Mouse (Mus musculus): ENCODE measurements around the gene Lrp8. TPM values are rescaled to one million over a fixed set of nuclear protein-coding genes. Genes with fewer than 3 reads are reported as not detected.

Gene Lrp8
- polyA plus RNA-seq, 1 experiment from 2014 or later = 69.5 TPM

- ATAC-seq (ENCODE audit: low FRiP score) (no peak), DNase-seq (ENCODE audit: low spot score) (no peak)
- Histone ChIP-seq H3K4me1 (replicated peaks; ENCODE audit: control insufficient read depth, insufficient read depth, low read length) (no peaks in the 10 kb centered on the region; the same call in 1 of the 2 replicates), H3K9ac (no peak overlapping the region), H3K36me3 (replicated peaks; ENCODE audit: control insufficient read depth, insufficient read depth) (peaks cover 80% of the 10 kb centered on the region), H3K4me2 (replicated peaks) (no peak overlapping the region), H3K4me3 (replicated peaks; ENCODE audit: low read length) (no peak overlapping the region), H3K27me3 (ENCODE audit: control insufficient read depth, insufficient read depth, low read length) (no peaks in the 10 kb centered on the region), H3K9me3 (ENCODE audit: control insufficient read depth, low read length) (no peaks in the 10 kb centered on the region), H3K27ac (no peak overlapping the region)
- WGBS = 86% methylated on average over 9 of the region's 9 CpGs
Observed at GRCm38 (mm10) chr4:107849621-107850020, 47.6 kb downstream of the Lrp8 start.

- H3K27ac ChIP-seq = no peak overlapping the region
- no peaks in the 10 kb centered on the region; the same call in 1 of the 2 replicates for H3K4me1 ChIP-seq (replicated peaks; ENCODE audit: control insufficient read depth, insufficient read depth, low read length)
- H3K27me3 ChIP-seq (ENCODE audit: control insufficient read depth, insufficient read depth, low read length) = no peaks in the 10 kb centered on the region
- peaks cover 84% of the 10 kb centered on the region for H3K36me3 ChIP-seq (replicated peaks; ENCODE audit: control insufficient read depth, insufficient read depth)
- 92% methylated on average over 8 of the region's 8 CpGs for WGBS
- DNase-seq (ENCODE audit: low spot score) (no peak), ATAC-seq (ENCODE audit: low FRiP score) (no peak)
- H3K9ac ChIP-seq = no peak overlapping the region
- H3K4me2 ChIP-seq (replicated peaks) = no peak overlapping the region
- H3K4me3 ChIP-seq (replicated peaks; ENCODE audit: low read length) = no peak overlapping the region
- H3K9me3 ChIP-seq (ENCODE audit: control insufficient read depth, low read length) = no peaks in the 10 kb centered on the region
Observed at GRCm38 (mm10) chr4:107850091-107850490, 48.0 kb downstream of the Lrp8 start.

- DNase-seq (ENCODE audit: low spot score) = no peak
- no peak for ATAC-seq (ENCODE audit: low FRiP score)
- Histone ChIP-seq H3K27ac (no peak overlapping the region), H3K36me3 (replicated peaks; ENCODE audit: control insufficient read depth, insufficient read depth) (peaks cover 98% of the 10 kb centered on the region), H3K4me3 (replicated peaks; ENCODE audit: low read length) (no peak overlapping the region), H3K9me3 (ENCODE audit: control insufficient read depth, low read length) (no peaks in the 10 kb centered on the region), H3K4me2 (replicated peaks) (no peak overlapping the region), H3K4me1 (replicated peaks; ENCODE audit: control insufficient read depth, insufficient read depth, low read length) (no peaks in the 10 kb centered on the region), H3K9ac (no peak overlapping the region), H3K27me3 (ENCODE audit: control insufficient read depth, insufficient read depth, low read length) (no peaks in the 10 kb centered on the region)
- WGBS = 91% methylated on average over 8 of the region's 8 CpGs
Observed at GRCm38 (mm10) chr4:107853333-107853732, 51.3 kb downstream of the Lrp8 start.

- Histone ChIP-seq H3K36me3 (replicated peaks; ENCODE audit: control insufficient read depth, insufficient read depth) (peaks cover 98% of the 10 kb centered on the region), H3K9me3 (ENCODE audit: control insufficient read depth, low read length) (no peaks in the 10 kb centered on the region), H3K27ac (no peak overlapping the region), H3K9ac (no peak overlapping the region), H3K4me3 (replicated peaks; ENCODE audit: low read length) (no peak overlapping the region), H3K4me2 (replicated peaks) (no peak overlapping the region), H3K4me1 (replicated peaks; ENCODE audit: control insufficient read depth, insufficient read depth, low read length) (no peaks in the 10 kb centered on the region), H3K27me3 (ENCODE audit: control insufficient read depth, insufficient read depth, low read length) (no peaks in the 10 kb centered on the region)
- DNase-seq (ENCODE audit: low spot score) = no peak
- no peak for ATAC-seq (ENCODE audit: low FRiP score)
- WGBS = 92% methylated on average over 7 of the region's 7 CpGs
Observed at GRCm38 (mm10) chr4:107853836-107854235, 51.8 kb downstream of the Lrp8 start.

- Histone ChIP-seq H3K4me3 (replicated peaks; ENCODE audit: low read length) (no peak overlapping the region), H3K27ac (0 out of 2 replicates have a peak overlapping the region, but pooled peaks have one; percentile 2), H3K9ac (no peak overlapping the region), H3K9me3 (ENCODE audit: control insufficient read depth, low read length) (no peaks in the 10 kb centered on the region), H3K36me3 (replicated peaks; ENCODE audit: control insufficient read depth, insufficient read depth) (peaks cover 98% of the 10 kb centered on the region), H3K27me3 (ENCODE audit: control insufficient read depth, insufficient read depth, low read length) (no peaks in the 10 kb centered on the region), H3K4me2 (replicated peaks) (no peak overlapping the region), H3K4me1 (replicated peaks; ENCODE audit: control insufficient read depth, insufficient read depth, low read length) (no peaks in the 10 kb centered on the region)
- 68% methylated on average over 11 of the region's 11 CpGs for WGBS
- DNase-seq (ENCODE audit: low spot score) (no peak), ATAC-seq (ENCODE audit: low FRiP score) (no peak)
Observed at GRCm38 (mm10) chr4:107856958-107857686, 55.1 kb downstream of the Lrp8 start.

- Histone ChIP-seq H3K4me2 (replicated peaks) (no peak overlapping the region), H3K27ac (no peak overlapping the region), H3K9ac (no peak overlapping the region), H3K9me3 (ENCODE audit: control insufficient read depth, low read length) (no peaks in the 10 kb centered on the region), H3K4me1 (replicated peaks; ENCODE audit: control insufficient read depth, insufficient read depth, low read length) (no peaks in the 10 kb centered on the region), H3K36me3 (replicated peaks; ENCODE audit: control insufficient read depth, insufficient read depth) (peaks cover 94% of the 10 kb centered on the region), H3K27me3 (ENCODE audit: control insufficient read depth, insufficient read depth, low read length) (no peaks in the 10 kb centered on the region), H3K4me3 (replicated peaks; ENCODE audit: low read length) (no peak overlapping the region)
- DNase-seq (ENCODE audit: low spot score) (no peak), ATAC-seq (ENCODE audit: low FRiP score) (no peak)
- WGBS = 89% methylated on average over 7 of the region's 7 CpGs
Observed at GRCm38 (mm10) chr4:107858995-107859394, 56.9 kb downstream of the Lrp8 start.

- no peak overlapping the region for H3K27ac ChIP-seq
- DNase-seq (ENCODE audit: low spot score) = no peak
- 89% methylated on average over 4 of the region's 4 CpGs for WGBS
Observed at GRCm38 (mm10) chr4:107864866-107865265, 62.8 kb downstream of the Lrp8 start.

GRCm38 (mm10) chr4:107879254-107880050 lies 77.4 kb downstream of the Lrp8 start, which contains the start of gene Magoh:
TSS of gene Magoh (plus strand) at chr4:107879755.
- H3K4me2 ChIP-seq (replicated peaks) = peak within 1 kb of the TSS; percentile 93
- peaks cover 50% of the 10 kb centered on the region for H3K36me3 ChIP-seq (replicated peaks; ENCODE audit: control insufficient read depth, insufficient read depth)
- DNase-seq (ENCODE audit: low spot score) = peak; percentile 99
- H3K27ac ChIP-seq = peak within 1 kb of the TSS; percentile 73
- no peaks in the 10 kb centered on the region for H3K27me3 ChIP-seq (ENCODE audit: control insufficient read depth, insufficient read depth, low read length)
- H3K9ac ChIP-seq = peak within 1 kb of the TSS; percentile 86
- H3K4me1 ChIP-seq (replicated peaks; ENCODE audit: control insufficient read depth, insufficient read depth, low read length) = peaks cover 9% of the 10 kb centered on the region
- ATAC-seq (ENCODE audit: low FRiP score) = peak; percentile 94
- 3% methylated on average over 48 of the region's 48 CpGs for WGBS
- no peaks in the 10 kb centered on the region for H3K9me3 ChIP-seq (ENCODE audit: control insufficient read depth, low read length)
- peak within 1 kb of the TSS; percentile 92 for H3K4me3 ChIP-seq (replicated peaks; ENCODE audit: low read length)

More at GRCm38 (mm10) chr4:107864866-107865265, 62.8 kb downstream of the Lrp8 start:
- H3K9me3 ChIP-seq (ENCODE audit: control insufficient read depth, low read length) = no peaks in the 10 kb centered on the region
- ATAC-seq (ENCODE audit: low FRiP score) = no peak
- H3K36me3 ChIP-seq (replicated peaks; ENCODE audit: control insufficient read depth, insufficient read depth) = peaks cover 76% of the 10 kb centered on the region
- H3K27me3 ChIP-seq (ENCODE audit: control insufficient read depth, insufficient read depth, low read length) = no peaks in the 10 kb centered on the region
- H3K4me2 ChIP-seq (replicated peaks) = no peak overlapping the region
- H3K4me1 ChIP-seq (replicated peaks; ENCODE audit: control insufficient read depth, insufficient read depth, low read length) = no peaks in the 10 kb centered on the region
- H3K4me3 ChIP-seq (replicated peaks; ENCODE audit: low read length) = no peak overlapping the region
- no peak overlapping the region for H3K9ac ChIP-seq

- H3K4me3 ChIP-seq (replicated peaks; ENCODE audit: low read length) = no peak overlapping the region
- peaks cover 56% of the 10 kb centered on the region for H3K36me3 ChIP-seq (replicated peaks; ENCODE audit: control insufficient read depth, insufficient read depth)
- H3K9me3 ChIP-seq (ENCODE audit: control insufficient read depth, low read length) = no peaks in the 10 kb centered on the region
- H3K27me3 ChIP-seq (ENCODE audit: control insufficient read depth, insufficient read depth, low read length) = no peaks in the 10 kb centered on the region
- ATAC-seq (ENCODE audit: low FRiP score) = no peak
- H3K4me1 ChIP-seq (replicated peaks; ENCODE audit: control insufficient read depth, insufficient read depth, low read length) = peaks cover 9% of the 10 kb centered on the region
- H3K27ac ChIP-seq = no peak overlapping the region
- WGBS = 96% methylated on average over 1 of the region's 1 CpGs
- H3K9ac ChIP-seq = no peak overlapping the region
- DNase-seq (ENCODE audit: low spot score) = no peak
- no peak overlapping the region for H3K4me2 ChIP-seq (replicated peaks)
Observed at GRCm38 (mm10) chr4:107881631-107882030, 79.6 kb downstream of the Lrp8 start.
